Mouse (Mus musculus) CD4-positive helper T cell, adult 2 months (primary cell): Measurements from ENCODE around the gene Slc1a4.

Source experiments
- DNase-seq: peaks from one replicate; pipeline ENCODE4 v3.0.0-alpha.2; 2012; ENCODE audit warnings: low read depth, missing footprints, low spot score

Slc1a4 gene

GRCm38 (mm10) chr11:20332561-20333514 lies at the start of gene Slc1a4:
Gene Slc1a4, minus strand, starts transcription at chr11:20332713.
- peak; percentile 98 for DNase-seq

DNA sequence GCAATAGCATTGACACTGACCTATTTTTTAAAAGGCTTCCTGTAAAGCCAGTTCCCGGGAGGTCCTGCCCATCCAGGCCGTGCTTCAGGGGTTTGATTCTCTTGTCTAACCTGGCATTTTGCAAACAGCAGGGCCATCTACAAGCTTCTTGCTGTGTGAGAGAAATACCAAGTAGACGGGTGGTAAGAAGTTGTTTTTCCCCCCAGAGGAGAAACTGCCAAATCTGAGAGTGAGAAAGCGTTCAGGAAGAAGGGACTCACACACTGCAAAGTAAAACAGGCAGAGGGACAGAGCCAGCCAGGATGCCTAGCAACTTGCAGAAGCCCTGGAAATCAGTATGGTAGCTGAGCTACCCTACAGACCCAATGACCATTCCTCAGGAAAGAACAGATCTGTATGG lies 47.6 kb upstream of the Slc1a4 start:
- DNase-seq, result no peak

DNA sequence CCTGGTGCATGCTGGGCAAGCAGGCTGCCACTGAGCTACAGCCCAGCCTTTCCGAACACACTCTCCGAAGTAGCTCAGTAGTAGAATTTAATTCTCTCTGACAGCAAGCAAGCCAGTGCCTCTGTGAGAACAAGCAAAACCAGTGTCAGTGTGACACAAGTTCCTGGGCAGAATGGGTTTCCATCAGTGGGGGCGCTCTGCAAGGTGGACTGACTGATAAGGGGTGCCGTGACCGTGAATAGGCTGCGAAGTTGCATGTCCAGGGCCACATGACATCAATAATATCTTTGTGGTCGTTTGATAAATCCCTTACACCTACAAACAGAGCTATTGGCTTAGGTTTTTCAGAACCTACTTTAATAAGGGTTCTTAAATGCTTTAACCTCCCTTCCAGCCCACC lies 44.1 kb upstream of the Slc1a4 start:
- no peak for DNase-seq

DNA sequence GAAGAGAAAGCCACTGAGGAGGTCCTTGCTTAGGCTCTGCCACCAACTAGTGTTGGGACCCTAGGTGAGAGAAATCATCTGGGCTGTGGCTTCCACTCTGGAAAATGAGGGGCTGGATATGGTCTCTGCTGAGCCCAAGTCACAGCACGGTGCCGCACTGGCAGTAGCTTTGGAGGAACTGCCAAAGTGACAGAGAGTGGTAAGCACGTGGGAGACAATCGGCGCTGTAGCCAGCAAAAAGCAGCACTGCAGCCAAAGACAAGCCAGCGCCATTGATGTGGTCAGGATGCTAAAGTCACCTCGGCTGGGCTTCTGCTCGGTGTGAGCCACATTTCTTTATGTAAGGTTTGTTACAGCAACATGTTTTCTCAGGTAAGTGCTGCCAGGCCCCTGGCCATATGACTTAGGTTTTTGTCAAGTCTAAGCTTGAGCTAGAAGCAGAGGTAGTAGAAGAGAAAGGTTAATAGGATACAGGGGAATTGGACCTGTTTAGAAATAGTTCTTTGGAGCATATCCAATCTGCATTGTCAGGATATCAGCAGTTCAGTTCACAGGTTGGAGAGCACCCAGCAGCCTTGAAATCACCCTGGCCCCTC lies 40.2 kb upstream of the Slc1a4 start:
- no peak for DNase-seq

DNA sequence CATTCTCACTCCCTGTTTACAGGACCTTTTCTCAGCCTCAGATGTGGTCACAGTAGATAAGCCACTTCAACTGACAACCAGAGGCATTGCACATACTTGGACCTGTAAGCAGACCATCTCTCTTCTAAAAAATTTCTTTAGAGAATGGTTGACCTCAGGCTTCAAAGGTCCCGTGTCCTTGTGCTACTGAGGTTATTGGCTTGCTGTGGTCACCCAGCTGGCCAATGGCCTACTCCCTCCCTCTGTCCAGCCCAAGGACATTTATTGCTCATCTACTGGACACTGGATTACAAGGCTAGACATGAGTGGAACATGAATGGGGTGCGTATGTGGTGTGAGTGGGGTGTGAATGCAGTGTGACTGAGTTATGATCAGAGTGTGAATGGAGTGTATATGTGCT lies 38.0 kb upstream of the Slc1a4 start:
- no peak for DNase-seq

DNA sequence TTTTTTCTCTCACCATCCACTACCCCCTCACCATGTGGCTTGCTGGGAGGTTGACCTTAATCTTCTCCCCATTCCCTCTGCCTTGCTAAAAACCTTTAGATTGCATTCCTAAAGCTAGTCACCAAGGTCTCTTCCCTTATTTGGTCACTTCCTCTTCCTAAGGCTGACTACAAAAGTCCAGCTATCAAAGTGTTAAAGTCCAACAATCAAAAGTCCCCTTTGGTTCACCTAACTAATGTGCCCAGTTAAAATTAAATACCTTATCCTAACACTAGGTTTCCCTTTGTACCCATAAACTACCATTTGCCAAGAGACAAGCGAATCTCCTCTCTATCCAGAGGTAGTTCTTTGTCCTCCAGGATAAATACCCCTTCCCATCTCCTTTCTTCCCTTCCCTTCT lies 33.9 kb upstream of the Slc1a4 start:
- DNase-seq, result no peak

DNA sequence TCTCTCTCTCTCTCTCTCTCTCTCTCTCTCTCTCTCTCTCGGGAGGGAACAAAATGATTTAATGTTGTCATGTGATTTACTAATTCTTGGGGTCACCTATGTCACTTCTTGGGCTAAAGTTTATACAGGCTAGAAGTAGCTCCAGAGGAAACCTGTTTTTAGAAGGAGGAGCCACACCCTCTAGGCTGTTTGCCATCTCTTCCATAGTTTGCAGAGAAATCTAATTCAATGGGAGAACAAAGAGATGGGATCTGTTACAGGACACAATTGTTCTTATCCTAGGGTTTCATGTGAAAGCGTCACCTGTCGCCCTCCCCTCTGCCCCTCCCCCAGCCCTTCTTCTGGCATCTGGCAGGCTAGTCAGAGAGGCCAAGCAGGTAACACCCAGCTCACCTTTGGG lies 28.8 kb upstream of the Slc1a4 start:
- DNase-seq, result no peak

DNA sequence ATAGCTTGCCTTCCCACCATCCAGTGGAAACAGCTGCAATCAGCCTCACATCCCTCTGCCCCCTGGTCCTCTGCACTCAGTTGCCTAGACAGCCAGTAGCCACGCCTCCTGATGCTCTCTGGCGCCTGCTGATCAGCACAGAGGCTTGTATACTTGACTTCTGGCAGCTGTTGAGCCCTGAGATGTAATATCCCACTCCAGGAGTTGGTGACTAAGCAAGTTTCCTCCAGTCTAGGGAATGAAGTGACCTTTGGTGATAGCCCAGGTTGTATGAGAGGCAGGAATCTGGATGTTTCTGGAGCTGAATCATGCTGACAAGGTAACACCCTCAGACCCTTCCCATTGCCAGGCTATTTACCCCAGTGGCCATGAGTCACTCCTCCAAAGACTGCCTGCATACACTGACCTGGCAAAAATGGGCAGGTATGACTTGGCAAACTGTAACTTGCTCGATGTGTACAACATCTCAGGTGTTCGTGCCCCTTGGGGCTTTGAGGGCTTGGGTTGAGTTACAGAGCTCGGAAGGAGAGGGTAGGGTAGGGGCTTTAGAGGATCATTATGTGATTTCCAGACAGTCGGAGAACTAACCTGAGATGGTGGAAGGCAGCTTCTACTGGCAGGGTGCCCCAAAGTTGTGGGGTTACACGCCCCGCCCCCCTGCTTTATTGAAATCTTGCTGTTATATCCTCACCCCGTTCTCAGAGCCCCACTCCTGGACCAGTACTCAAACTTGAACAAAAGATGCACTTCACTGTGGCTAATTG lies 25.4 kb upstream of the Slc1a4 start:
- no peak for DNase-seq

DNA sequence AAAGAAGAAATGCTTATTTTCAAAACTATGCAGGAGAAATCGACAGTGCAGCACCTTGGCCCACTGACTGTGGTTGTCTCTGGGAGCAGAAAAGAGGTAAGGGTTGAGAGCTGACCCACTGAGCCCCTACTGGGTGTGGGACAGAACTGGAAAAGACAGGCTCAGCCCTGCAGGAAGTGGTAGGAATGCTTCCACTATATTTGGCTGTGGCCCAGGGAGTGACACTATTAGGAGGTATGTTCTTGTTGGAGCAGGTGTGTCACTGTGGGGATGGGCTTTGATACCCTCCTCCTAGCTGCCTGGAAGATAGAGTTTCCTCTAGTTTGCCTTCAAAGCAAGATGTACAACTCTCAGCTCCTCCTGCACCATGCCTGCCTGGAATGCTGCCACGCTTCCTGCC lies 16.0 kb upstream of the Slc1a4 start:
- no peak for DNase-seq

- DNase-seq, result no peak
These were observed 15.0 kb upstream of the Slc1a4 start for GRCm38 (mm10) chr11:20347548-20347947.

- DNase-seq, result no peak
These were observed 13.9 kb upstream of the Slc1a4 start for GRCm38 (mm10) chr11:20346369-20346768.

GRCm38 (mm10) chr11:20343952-20344351 lies 11.4 kb upstream of the Slc1a4 start:
- DNase-seq, result no peak

DNA sequence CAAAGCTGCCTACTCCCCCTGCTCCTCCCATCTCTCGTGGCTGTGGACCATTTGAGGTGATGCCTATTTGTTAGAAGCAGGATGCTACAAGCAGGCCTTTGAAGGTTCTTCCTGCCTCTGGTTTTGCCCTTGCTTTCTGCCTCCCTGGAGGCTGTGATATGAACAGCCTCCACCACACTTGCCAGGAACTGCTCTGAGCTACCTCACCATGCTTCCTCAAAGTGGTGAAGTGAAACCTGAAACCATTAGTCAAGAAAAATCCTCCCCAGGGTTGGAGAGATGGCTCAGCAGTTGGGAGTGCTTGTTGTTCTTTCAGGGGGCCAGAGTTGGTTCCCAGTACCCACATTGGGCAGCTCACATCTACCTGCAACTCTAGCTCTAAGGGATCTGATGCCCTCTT lies 9.1 kb upstream of the Slc1a4 start:
- no peak for DNase-seq

GRCm38 (mm10) chr11:20338703-20339102 lies 6.2 kb upstream of the Slc1a4 start:
- DNase-seq, result no peak

DNA sequence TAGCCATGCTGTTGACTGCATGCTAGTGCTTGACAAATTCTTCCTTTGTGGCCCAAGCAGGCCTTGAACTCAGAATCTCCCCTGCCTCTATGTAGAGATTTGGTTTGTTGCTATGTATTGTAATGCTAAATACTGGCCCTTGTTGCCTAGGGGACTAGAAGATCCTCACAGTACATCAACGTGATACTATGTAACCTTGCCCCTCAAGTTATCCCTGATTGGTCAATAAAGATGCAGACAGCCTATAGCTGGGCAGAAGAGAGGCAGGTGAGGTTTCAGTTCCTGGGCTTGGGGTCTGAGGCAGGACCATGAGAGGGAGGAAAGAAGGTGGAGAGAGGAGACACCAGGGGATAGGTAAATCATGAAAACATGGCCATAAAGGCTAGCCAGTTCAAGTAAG lies 1.8 kb upstream of the Slc1a4 start:
- no peak for DNase-seq

DNA sequence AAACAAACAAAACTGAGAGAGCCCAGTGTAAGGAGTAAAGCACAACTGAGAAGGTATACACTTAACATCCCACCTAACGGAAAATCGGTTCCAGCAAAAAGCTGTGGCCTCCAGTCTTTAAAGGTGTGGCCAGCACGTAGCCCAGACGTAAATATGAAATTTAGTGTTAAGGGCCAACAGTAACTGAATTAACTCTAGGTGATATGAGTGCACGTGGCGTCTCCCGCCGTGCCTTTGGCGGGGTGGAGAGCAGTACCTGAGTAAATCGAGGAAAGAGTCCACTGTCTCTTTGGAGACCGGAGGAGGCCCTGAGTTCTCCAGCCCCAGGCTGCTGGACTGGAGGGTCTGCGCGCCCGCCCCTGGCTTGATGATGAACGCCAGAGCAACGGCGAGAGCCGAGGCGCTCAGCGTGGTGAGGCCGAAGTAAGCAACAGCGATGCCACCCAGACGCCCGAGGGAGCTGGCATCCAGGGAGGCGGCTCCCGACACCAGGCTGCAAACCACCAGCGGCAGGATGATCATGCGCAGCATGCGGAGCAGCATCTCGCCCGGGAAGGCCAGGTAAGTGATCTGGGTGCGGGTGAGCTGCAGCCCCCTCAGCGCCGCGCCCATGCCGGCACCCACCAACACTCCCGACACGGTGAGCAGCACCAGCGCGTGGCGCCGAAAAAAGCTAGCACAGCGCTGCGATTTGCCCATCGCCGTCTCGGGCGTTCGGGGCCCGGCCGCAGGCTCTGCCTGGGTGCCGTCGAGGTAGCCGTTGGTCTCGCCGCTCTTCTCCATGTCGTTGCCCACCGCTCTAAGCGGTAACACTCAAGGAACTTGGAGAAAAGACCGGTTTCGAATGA lies 599 bp downstream of the Slc1a4 start:
- no peak for DNase-seq

- DNase-seq, result peak; percentile 22
These were observed 1.4 kb downstream of the Slc1a4 start for GRCm38 (mm10) chr11:20331027-20331689.

DNA sequence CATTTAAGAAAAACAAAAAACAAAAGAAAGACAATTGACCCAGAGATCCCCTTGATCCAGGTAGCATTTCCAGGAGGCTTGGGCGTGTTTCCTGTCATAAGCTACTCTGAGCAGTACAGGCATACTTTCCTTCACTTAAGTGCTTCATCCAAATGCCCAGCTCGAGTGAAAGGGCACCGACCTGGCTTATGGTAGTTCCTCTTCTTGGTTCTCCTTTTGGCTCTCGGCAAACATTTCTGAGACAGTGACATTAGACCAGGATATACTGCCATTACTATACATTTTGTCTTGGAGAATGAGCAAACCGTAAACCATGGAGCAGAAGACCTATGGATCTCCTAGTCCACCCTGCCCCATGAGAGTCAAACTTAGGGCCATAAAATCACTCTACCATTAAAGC lies 2.8 kb downstream of the Slc1a4 start:
- no peak for DNase-seq

DNA sequence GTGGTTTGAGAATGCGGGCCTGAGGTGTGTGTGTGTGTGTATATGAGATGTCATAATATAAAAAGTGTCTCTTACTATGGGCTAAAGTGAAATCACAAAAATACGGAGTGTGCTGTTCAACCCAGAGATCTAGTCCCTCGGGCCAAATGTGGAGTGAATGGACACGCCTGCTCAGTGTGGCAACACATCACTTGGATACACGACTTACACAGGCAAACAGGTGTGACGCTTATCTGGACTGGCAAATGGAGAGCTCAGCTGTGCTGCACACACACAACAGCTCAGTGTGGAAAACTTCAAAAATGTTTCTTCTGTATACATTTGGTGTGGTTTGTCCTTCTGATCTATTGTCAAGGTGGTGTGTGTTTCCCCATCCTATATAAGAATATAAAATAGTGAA lies 3.7 kb downstream of the Slc1a4 start:
- no peak for DNase-seq

DNA sequence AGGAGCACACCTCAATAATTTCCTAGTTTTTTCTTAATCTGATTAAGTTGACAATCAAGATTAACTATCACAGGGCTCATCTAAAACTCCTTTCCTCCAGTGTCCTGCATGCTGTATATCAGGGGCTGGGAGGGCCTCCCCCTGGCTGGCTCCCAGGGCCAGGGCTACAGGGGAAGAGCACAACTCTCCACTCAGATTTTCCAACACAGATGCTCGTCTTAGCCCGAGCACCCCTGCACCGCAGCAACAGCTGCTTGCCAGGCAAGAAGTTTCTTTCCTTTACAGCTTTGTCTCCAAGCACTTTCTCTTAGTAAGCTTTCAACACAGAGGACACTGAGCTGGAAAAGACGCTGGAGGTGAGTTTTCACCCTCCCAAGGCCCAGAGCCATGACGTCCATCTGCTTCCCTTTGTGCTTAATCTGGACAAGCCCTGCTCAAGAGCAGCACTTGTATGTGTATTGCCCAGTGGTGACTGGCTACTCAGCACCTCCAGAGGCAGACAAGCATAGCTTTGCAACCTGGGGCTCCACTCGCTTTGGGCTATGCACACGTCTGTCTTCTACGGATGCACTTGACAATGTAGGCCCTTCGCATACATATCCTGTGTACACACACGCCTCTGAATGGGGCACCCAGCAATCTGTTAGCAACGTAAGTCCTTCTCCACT lies 6.1 kb downstream of the Slc1a4 start:
- no peak for DNase-seq
